Mouse (Mus musculus) gastrocnemius, postnatal 10 days (tissue): ENCODE data around the gene Itga2. TPM values are rescaled to one million over a fixed set of nuclear protein-coding genes. Genes with fewer than 3 reads are reported as not detected.
A peak's percentile ranks its signal among the peaks of the same experiment; 100 is the strongest.

Experiments
- DNase-seq: peaks from one replicate; pipeline ENCODE4 v3.0.0; 2021; ENCODE audit warnings: mixed read lengths
- long read RNA-seq, 2 experiments: library from polyadenylated mRNA; stranded (forward); transcript quantifications; one replicate each; pipeline ENCODE4 v2.0.0; 2021
- total RNA-seq, 2 experiments: library from RNA; stranded (reverse); gene quantifications; 2 replicates each; pipeline ENCODE4 v1.2.3; 2021

Itga2 gene
- 10 to 100 TPM in 1 of 2 experiments, 1 to 10 TPM in 1; 7.3 to 10.2 TPM for total RNA-seq
- long read RNA-seq, experiment 1: 0 reads
- long read RNA-seq, experiment 2: 0 reads

DNA sequence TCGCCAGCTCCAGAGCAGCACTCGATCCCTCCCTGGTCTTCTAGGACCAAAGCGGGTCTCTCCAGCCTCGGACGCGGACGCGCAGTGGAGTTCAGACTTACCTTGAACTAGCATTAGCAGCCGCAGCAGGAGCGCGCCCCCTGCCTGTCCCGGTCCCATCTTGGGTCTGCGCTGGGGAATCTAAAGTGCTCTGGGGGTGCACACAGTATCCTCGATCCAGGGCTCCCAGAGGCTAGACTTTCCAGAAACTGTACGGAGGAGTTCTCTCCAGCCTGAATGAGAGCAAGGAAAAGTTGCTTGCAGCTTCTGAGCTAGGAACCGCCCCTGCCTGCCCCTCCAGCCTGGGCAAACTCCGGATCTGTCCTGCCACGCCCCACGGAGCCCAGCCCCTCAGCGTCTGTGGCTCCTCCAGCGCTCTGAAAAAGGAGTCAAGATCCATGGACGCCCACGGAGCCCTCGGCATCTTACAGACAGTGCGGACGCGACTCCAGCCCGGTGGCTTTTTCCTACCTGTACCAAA is at the start of gene Itga2:
TSS of gene Itga2 (minus strand) at position 326 of the 520 bp plus-strand sequence.
- DNase-seq: peak; percentile 70

GRCm38 (mm10) chr13:114980831-114981419 is 49.0 kb upstream of the Itga2 start:
- DNase-seq: no peak

DNA sequence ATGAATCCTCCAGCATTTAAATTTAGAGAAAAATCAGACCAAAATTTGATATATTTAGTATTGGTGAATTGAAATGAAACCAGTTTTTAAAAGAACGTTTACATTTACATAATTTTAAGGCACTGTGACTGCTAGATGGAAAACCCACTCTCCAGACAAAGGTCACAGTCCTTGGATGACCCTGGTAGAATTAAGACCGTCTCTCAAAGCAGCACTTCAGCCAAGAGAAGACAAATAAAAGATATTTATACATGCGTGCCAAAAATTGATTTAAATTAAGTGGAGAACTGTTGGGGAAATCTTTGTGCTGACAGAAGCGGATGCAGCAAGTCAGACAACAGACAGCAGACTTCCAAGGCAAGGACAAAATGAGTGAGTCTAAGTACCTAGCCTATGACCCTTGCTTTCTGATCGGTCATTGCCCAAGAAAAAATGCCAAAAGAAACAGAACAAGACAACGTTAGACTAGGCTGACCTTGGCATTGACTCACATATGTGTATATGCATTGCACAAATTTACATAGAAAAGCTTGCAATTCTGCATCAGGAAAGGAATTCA is 42.7 kb upstream of the Itga2 start:
- no peak for DNase-seq

GRCm38 (mm10) chr13:114971905-114972304 is 40.0 kb upstream of the Itga2 start:
- no peak for DNase-seq

GRCm38 (mm10) chr13:114964233-114964632 is 32.3 kb upstream of the Itga2 start:
- DNase-seq: peak; percentile 72

DNA sequence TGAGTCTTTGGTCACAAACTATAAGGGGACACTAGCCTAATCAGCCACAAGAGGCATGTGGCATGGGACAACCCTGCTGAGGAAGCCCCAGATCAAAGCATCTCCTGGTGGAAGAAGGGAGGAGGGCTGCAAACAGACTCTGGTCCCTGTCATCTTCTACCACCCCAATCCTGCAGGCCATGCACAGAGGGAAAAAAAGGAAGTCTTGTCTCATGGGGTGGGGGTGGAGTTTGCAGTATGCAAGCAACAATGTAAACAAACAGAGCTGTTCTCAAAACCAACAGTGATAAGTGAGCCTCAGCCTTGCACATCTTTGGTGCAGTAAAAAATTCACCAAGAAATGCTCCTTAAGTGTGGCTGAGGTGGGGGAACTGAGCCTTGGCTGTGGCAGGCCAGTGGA is 22.6 kb upstream of the Itga2 start:
- no peak for DNase-seq

- DNase-seq: no peak
These were observed 1.6 kb upstream of the Itga2 start for GRCm38 (mm10) chr13:114933541-114933940.

DNA sequence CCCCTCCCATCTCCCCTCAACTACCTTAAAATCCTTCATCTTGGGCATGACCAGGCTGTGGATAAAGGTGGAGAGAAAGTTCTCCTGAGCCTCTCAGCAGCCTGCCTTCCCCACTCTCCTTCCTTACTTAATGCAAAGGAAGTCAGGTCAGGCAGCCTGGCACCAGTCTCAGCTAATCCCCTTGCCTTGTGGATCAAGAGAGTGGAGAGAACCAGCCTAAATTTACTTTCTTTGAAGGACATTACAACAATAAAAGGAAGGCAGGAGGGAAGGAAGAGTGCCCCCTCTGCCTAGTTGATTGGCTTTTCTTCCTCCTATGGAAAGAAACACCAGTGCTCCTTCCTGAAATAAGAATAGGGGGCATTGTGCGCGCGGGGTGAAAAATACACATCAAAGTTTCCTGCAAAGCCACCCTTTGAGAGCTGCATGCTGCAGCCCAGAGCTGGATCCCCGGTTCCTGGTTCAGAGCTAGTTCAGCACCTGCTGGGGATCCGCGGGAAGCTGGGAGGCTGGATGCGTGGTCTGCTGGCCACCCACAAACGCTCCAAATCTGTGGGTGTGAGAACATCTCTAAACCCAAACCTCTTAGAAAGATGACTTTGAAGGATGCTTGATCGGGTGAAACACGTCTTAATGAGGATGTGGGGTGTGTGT is 777 bp downstream of the Itga2 start:
- peak; percentile 16 for DNase-seq

- DNase-seq: no peak
These were observed 7.1 kb downstream of the Itga2 start for GRCm38 (mm10) chr13:114924785-114925184.

DNA sequence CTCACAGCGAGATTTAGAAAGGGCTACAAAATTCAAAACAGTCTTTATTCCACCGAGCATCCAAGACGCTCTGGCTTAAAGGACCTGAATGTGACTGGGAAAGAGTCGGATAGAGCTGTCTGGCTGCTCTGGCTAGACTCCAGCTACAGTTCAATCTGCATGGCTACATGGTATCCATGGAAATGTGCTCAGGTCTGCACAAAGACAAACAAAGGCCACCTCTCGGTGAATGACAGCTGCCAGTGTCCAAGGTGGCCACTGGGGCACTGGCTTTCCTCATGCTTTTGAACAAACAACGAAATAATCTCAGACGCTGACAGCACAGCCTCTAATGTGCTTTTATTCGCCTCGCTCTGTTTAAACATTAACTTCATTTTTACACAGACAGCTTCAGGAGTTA is 8.6 kb downstream of the Itga2 start:
- no peak for DNase-seq

- no peak for DNase-seq
These were observed 16.1 kb downstream of the Itga2 start for GRCm38 (mm10) chr13:114915767-114916166.

GRCm38 (mm10) chr13:114914963-114915362 is 16.9 kb downstream of the Itga2 start:
- DNase-seq: no peak

GRCm38 (mm10) chr13:114914559-114914958 is 17.3 kb downstream of the Itga2 start:
- no peak for DNase-seq

DNA sequence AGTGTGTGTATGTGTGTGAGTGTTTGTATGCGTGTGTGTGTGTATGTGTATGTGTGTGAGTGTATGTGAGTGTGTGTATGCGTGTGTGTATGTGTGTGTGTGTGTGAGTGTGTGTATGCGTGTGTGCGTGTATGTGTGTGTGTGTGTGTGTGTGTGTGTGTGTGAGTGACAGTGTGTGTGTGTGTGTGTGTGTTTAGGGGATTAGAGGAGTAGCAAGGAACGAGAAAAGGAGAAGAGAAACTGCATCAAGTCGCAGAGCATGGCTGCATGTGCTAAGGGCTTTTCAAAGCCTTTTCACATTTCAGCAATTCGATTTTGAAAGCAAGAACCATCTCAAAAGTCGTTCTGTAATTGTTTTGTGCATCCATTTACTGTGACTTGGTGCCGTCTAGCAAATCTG is 21.3 kb downstream of the Itga2 start:
- DNase-seq: no peak

- DNase-seq: no peak
These were observed 22.4 kb downstream of the Itga2 start for GRCm38 (mm10) chr13:114909514-114909913.

DNA sequence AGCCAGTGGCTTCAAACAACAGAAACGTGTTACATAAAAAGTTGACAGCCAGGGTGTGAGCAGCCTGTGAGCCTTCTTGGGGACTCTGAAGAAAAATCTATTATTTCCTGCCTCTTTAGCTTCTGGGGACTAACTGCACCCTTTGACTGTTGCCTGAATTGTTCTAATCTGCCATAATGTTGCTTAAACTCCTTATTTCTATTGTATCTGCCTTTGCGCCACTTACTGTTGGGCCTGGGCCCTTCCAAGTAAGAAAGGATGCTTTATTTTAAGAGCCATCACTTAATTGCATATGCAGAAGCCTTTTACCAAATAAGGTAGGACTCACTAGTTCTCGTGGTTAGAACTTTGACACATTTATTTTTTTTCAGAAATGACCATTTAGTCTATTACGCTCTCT is 24.0 kb downstream of the Itga2 start:
- no peak for DNase-seq

DNA sequence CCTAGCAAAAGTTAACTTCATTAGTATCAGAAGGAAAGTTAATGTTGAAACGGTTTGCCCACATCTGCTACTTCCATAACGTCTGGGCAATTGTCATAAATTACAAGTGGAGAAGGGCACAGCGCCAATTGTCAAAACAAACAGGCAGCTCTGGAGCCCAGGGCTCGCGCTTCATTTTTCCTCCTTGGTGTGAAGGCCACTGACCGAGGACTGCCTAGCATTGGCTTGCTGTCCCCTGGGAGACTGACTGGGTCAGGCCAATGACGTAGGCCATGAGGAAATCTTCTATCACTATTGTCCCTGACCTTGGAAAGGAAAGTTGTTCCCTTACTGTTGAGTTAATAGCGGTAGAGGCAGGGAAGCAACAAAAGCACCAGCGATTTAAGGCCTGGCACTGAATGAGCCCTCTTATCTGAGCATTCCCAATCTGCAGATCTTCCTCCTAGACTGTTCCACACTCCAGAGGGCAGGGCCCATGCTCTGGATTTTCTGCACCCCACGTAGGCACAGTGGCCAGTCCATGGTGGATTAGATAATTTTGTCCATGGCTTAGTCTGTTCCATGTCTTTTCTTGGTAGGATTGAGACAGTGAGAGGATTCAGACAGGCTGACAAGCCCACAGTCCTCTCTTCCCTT is 35.0 kb downstream of the Itga2 start:
- DNase-seq: peak; percentile 40

GRCm38 (mm10) chr13:114895896-114896295 is 36.0 kb downstream of the Itga2 start:
- DNase-seq: no peak

GRCm38 (mm10) chr13:114894718-114895117 is 37.2 kb downstream of the Itga2 start:
- DNase-seq: no peak

DNA sequence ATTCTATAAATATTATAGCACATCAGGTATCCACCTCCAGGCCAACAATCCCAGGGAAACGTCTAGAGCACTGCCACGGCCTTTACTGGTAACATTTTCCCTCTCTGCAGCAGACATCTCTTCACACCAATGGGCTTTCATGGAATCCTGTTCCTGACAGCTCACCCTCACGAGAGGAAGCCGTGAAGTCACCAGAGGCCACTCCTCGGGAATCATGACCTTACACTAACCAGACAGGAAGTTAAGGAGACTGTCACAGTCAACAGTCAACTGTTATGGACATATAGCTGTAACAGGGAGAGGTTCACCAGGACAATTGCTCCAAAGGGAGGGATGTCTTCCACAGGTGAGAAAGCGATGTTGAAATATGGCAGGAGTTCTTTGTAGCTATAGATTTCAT is 40.2 kb downstream of the Itga2 start:
- DNase-seq: no peak

GRCm38 (mm10) chr13:114887695-114888094 is 44.2 kb downstream of the Itga2 start:
- DNase-seq: no peak

GRCm38 (mm10) chr13:114887293-114887692 is 44.6 kb downstream of the Itga2 start:
- DNase-seq: no peak

DNA sequence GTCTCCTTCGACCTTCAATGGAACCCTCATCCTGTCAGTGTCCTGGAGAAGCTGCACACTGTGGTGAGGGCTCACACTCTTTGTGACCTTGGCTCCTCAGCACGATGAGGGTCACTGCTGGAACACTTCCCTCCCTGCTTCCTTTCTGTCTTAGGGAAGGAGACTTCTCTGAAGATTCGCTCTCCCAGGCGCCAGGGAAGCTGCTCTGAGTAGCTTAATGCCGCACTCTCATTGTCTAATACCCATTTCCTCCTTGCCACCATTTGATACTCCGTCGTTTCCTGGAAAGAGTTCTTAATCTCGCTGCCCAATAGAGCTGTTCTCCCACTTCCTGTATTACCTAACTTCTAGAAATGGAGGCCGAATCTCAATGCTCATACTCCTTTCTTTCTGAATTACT is 46.7 kb downstream of the Itga2 start:
- no peak for DNase-seq
